Comparison of ENCODE assay signal across 9 mouse cellular contexts in genomic region chr13:92353956-92354355, GRCm38 (mm10). TPM values are rescaled to one million over a fixed set of nuclear protein-coding genes. Genes with fewer than 3 reads are reported as not detected.
DNase-seq lines count a peak whose midpoint lies in the region; ATAC-seq and TF ChIP-seq lines count a peak whose summit lies in the region.
"Had no signal": no experiment of that assay in that cellular context is flagged by ENCODE, and none has a peak within 500 bp of the region (broad histone marks: within the 10 kb centered on the region; RNA-seq: fewer than 3 reads in every experiment).

No protein-coding gene starts in this region.

- peak overlapping the region; percentile 72 for H3K27ac ChIP-seq in thymus, adult 2 months (ENCODE audit: control insufficient read depth, insufficient read depth, low read length)
- peak overlapping the region; percentile 95 for H3K27ac ChIP-seq in embryonic facial prominence, embryonic 10.5 days (replicated peaks)
- peak overlapping the region; percentile 61; the same call in 1 of the 2 replicates for H3K27ac ChIP-seq in hindbrain, postnatal 0 days
- H3K27ac ChIP-seq in midbrain, embryonic 11.5 days (ENCODE audit: low read depth, low read length), result no peak overlapping the region

- no peaks in the 10 kb centered on the region for H3K9me3 ChIP-seq in embryonic facial prominence, embryonic 10.5 days
- no peaks in the 10 kb centered on the region for H3K9me3 ChIP-seq in hindbrain, postnatal 0 days (ENCODE audit: low read length)
- no peaks in the 10 kb centered on the region for H3K9me3 ChIP-seq in midbrain, embryonic 11.5 days (ENCODE audit: control insufficient read depth, low read length)

- peaks cover 9% of the 10 kb centered on the region for H3K4me1 ChIP-seq in thymus, adult 2 months (replicated peaks; ENCODE audit: control insufficient read depth, insufficient read depth, low read length)
- H3K4me1 ChIP-seq in embryonic facial prominence, embryonic 10.5 days, result peaks cover 23% of the 10 kb centered on the region
- 0 out of 2 replicates have a peak, but pooled peaks cover 3% of the 10 kb centered on the region for H3K4me1 ChIP-seq in hindbrain, postnatal 0 days (ENCODE audit: insufficient read depth, low read length)
- H3K4me1 ChIP-seq in midbrain, embryonic 11.5 days (ENCODE audit: control insufficient read depth, insufficient read depth, low read length), result peaks cover 10% of the 10 kb centered on the region; the same call in 1 of the 2 replicates

- 8% methylated on average over 4 of the region's 4 CpGs for WGBS in thymus, adult 2 months
- WGBS in embryonic facial prominence, embryonic 10.5 days, result 38% methylated on average over 4 of the region's 4 CpGs
- 13% methylated on average over 4 of the region's 4 CpGs for WGBS in hindbrain, postnatal 0 days
- WGBS in midbrain, embryonic 11.5 days, result 34% methylated on average over 4 of the region's 4 CpGs

- TF ChIP-seq CTCF in thymus, adult 2 months (IDR thresholded peaks at IDR 0.05; ENCODE audit: borderline replicate concordance, control insufficient read depth, extremely low read depth, insufficient read depth, low read length, poor library complexity), result no peak
- no peak for TF ChIP-seq CTCF in hindbrain, postnatal 0 days (IDR thresholded peaks at IDR 0.05; ENCODE audit: low read depth)

- ATAC-seq in hindbrain, postnatal 0 days, result no peak
- ATAC-seq in midbrain, embryonic 11.5 days (ENCODE audit: low FRiP score), result no peak

- no peak for DNase-seq in thymus, adult 2 months
- no peak for DNase-seq in thymus, postnatal 14 days
- peak; percentile 11 for DNase-seq in embryonic facial prominence, embryonic 10.5 days (ENCODE audit: low spot score)
- DNase-seq in hindbrain, postnatal 0 days (ENCODE audit: low spot score), result peak; percentile 6
- no peak for DNase-seq in midbrain, embryonic 11.5 days (ENCODE audit: low spot score, missing footprints)
- DNase-seq in gastrocnemius, adult 8-10 months (ENCODE audit: low spot score in 2 of 2), result no peak
- no peak for DNase-seq in cerebellum, postnatal 4 days (ENCODE audit: low spot score in 2 of 2)
- DNase-seq in adrenal gland, adult 18-20 months (ENCODE audit: low spot score in 2 of 2), result no peak

- H3K27me3 ChIP-seq in thymus, adult 2 months (ENCODE audit: control insufficient read depth, insufficient read depth, low read length), result no peaks in the 10 kb centered on the region
- H3K27me3 ChIP-seq in embryonic facial prominence, embryonic 10.5 days (replicated peaks; ENCODE audit: low read depth, poor library complexity, severe bottlenecking), result no peaks in the 10 kb centered on the region
- H3K27me3 ChIP-seq in hindbrain, postnatal 0 days (ENCODE audit: insufficient read depth, low read length), result no peaks in the 10 kb centered on the region
- no peaks in the 10 kb centered on the region for H3K27me3 ChIP-seq in midbrain, embryonic 11.5 days (ENCODE audit: control insufficient read depth, insufficient read depth, low read length)

- peak overlapping the region; percentile 82 for H3K4me2 ChIP-seq in hindbrain, postnatal 0 days (ENCODE audit: low read depth, low read length)
- H3K4me2 ChIP-seq in midbrain, embryonic 11.5 days, result peak overlapping the region; percentile 64

- H3K9ac ChIP-seq in hindbrain, postnatal 0 days (replicated peaks; ENCODE audit: low read length), result peak overlapping the region; percentile 63
- H3K9ac ChIP-seq in midbrain, embryonic 11.5 days (ENCODE audit: low read length), result peak overlapping the region; percentile 63

- peak overlapping the region; percentile 80 for H3K4me3 ChIP-seq in thymus, adult 2 months (ENCODE audit: control insufficient read depth, insufficient read depth, low read length)
- peak overlapping the region; percentile 82 for H3K4me3 ChIP-seq in embryonic facial prominence, embryonic 10.5 days
- H3K4me3 ChIP-seq in hindbrain, postnatal 0 days (ENCODE audit: low read length), result peak overlapping the region; percentile 64
- peak overlapping the region; percentile 68 for H3K4me3 ChIP-seq in midbrain, embryonic 11.5 days (ENCODE audit: low read depth, low read length)

- H3K36me3 ChIP-seq in thymus, adult 2 months (ENCODE audit: control insufficient read depth, insufficient read depth, low read length), result peaks cover 3% of the 10 kb centered on the region; the same call in 1 of the 2 replicates
- peaks cover 46% of the 10 kb centered on the region for H3K36me3 ChIP-seq in embryonic facial prominence, embryonic 10.5 days (replicated peaks)
- H3K36me3 ChIP-seq in hindbrain, postnatal 0 days (ENCODE audit: insufficient read depth, low read length), result no peaks in the 10 kb centered on the region; the same call in none of the 2 replicates
- H3K36me3 ChIP-seq in midbrain, embryonic 11.5 days (ENCODE audit: control insufficient read depth, insufficient read depth, low read length), result peaks cover 2% of the 10 kb centered on the region; the same call in 1 of the 2 replicates

- no peak for TF ChIP-seq POLR2A in thymus, adult 2 months (IDR thresholded peaks at IDR 0.05; ENCODE audit: control insufficient read depth, extremely low read depth, insufficient read depth, low read length, poor library complexity)

RNA-seq across cellular contexts. Expression of gene Dhfr, which starts 0.6 kb away (rescaled TPM):
- polyA plus RNA-seq in thymus, adult 2 months (2012; rRNA removed), result 3.0 and 3.5 TPM in 2 replicates
- 27.0 and 27.5 TPM in 2 replicates for polyA plus RNA-seq in embryonic facial prominence, embryonic 10.5 days (2016; fragmentation: Nextera tagmentation; extraction: Ambion mirVana)
- total RNA-seq in hindbrain, postnatal 0 days (2014; rRNA removed), result 4.1 and 4.3 TPM in 2 replicates
- 4.5 and 5.3 TPM in 2 replicates for polyA plus RNA-seq in hindbrain, postnatal 0 days (2015; fragmentation: Nextera tagmentation; extraction: Ambion mirVana)
- polyA plus RNA-seq in midbrain, embryonic 11.5 days (2014; fragmentation: Nextera tagmentation; extraction: Ambion mirVana), result 25.3 and 25.8 TPM in 2 replicates
- total RNA-seq in gastrocnemius, adult 8-10 months (2022), result under 1 TPM; 0.56 to 0.99 (median 0.70) TPM
- 1 to 10 TPM; 2.0 to 2.7 TPM for total RNA-seq in adrenal gland, adult 18-20 months (2021)

RNA-seq across cellular contexts. Expression of gene Msh3, which starts 0.8 kb away (rescaled TPM):
- polyA plus RNA-seq in thymus, adult 2 months (2012; rRNA removed), result 7.8 and 8.4 TPM in 2 replicates
- polyA plus RNA-seq in embryonic facial prominence, embryonic 10.5 days (2016; fragmentation: Nextera tagmentation; extraction: Ambion mirVana), result 34.5 and 34.9 TPM in 2 replicates
- total RNA-seq in hindbrain, postnatal 0 days (2014; rRNA removed), result 14.4 and 15.0 TPM in 2 replicates
- 21.1 and 21.9 TPM in 2 replicates for polyA plus RNA-seq in hindbrain, postnatal 0 days (2015; fragmentation: Nextera tagmentation; extraction: Ambion mirVana)
- 35.3 and 41.2 TPM in 2 replicates for polyA plus RNA-seq in midbrain, embryonic 11.5 days (2014; fragmentation: Nextera tagmentation; extraction: Ambion mirVana)
- 1 to 10 TPM; 8.3 to 9.6 (median 9.1) TPM for total RNA-seq in gastrocnemius, adult 8-10 months (2022)
- 10 to 100 TPM; 10.1 to 16.3 TPM for total RNA-seq in adrenal gland, adult 18-20 months (2021)

RNA-seq across cellular contexts. Expression of gene Gm20379, which starts 48.2 kb away (rescaled TPM):
- not detected in 2 replicates for polyA plus RNA-seq in thymus, adult 2 months (2012; rRNA removed)
- 0.72 and 1.4 TPM in 2 replicates for polyA plus RNA-seq in embryonic facial prominence, embryonic 10.5 days (2016; fragmentation: Nextera tagmentation; extraction: Ambion mirVana)
- total RNA-seq in hindbrain, postnatal 0 days (2014; rRNA removed), result not detected in 2 replicates
- polyA plus RNA-seq in hindbrain, postnatal 0 days (2015; fragmentation: Nextera tagmentation; extraction: Ambion mirVana), result 0.73 and 0.83 TPM in 2 replicates
- 0.74 and 0.80 TPM in 2 replicates for polyA plus RNA-seq in midbrain, embryonic 11.5 days (2014; fragmentation: Nextera tagmentation; extraction: Ambion mirVana)
- not detected for total RNA-seq in gastrocnemius, adult 8-10 months (2022)
- total RNA-seq in adrenal gland, adult 18-20 months (2021), result not detected
- total RNA-seq: heart, postnatal 36 days had no signal

Comparison
In these comparisons a context has a peak if more than half of its experiments do, and no peak if none do; other contexts are left out.
1. DNase-seq: peak in embryonic facial prominence, embryonic 10.5 days (single experiment) and hindbrain, postnatal 0 days (single experiment); none in thymus, adult 2 months (single experiment), thymus, postnatal 14 days (single experiment), midbrain, embryonic 11.5 days (single experiment), gastrocnemius, adult 8-10 months (0 of 2), cerebellum, postnatal 4 days (0 of 2) and adrenal gland, adult 18-20 months (0 of 2).
2. Peak in every context shown above with its lines, with median percentiles within 50 percentile points of each other: H3K4me3 ChIP-seq.